Mouse (Mus musculus): ENCODE data around the gene Bpifa3.

DNA sequence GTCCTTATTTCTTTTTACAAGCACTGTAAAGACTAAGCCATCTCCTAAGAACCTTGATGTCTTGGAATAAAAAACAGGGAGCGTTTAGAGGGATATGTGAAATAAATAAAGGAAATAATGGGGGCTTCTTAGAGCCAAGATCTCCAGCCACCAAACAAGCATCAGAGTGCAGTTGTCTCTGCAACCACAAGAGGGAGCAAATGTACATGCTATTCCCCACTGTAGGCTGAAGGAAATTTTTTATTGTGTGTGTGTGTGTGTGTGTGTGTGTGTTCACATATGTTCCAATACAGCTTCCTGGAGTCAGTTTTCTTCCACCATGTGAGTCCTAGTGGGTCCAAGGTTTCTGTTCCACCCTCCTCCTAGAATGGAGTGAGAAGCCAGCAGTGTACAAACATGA is 43.2 kb downstream of the Bpifa3 start:
- TF ChIP-seq CTCF (IDR thresholded peaks at IDR 0.05; ENCODE audit: control insufficient read depth, insufficient read depth, insufficient replicate concordance, low read depth, low read length) (no peak), POLR2A (IDR thresholded peaks at IDR 0.05; ENCODE audit: control insufficient read depth, low read depth, low read length) (no peak)
